Mouse (Mus musculus) midbrain, embryonic 12.5 days (tissue): ENCODE data around the gene Ikzf3. TPM values are rescaled to one million over a fixed set of nuclear protein-coding genes. Genes with fewer than 3 reads are reported as not detected.

ENCODE experiments used
- ATAC-seq: fragments of 200-750 bp; cut with Nextera tagmentation; 2 replicates; pipeline ENCODE4 v1.8.0; 2017; ENCODE audit warnings: low read depth, moderate TSS enrichment, moderate library complexity; ENCODE audit not compliant: low FRiP score
- H3K27ac ChIP-seq: fragments of 300-500 bp; sonication (generic); replicated peaks from 2 replicates; pipeline ENCODE4 v1.5.1; 2016; ENCODE audit warnings: mild to moderate bottlenecking
- H3K27me3 ChIP-seq: fragments of 300-500 bp; sonication (generic); 2 replicates; pipeline ENCODE4 v1.6.1; 2016; ENCODE audit warnings: mild to moderate bottlenecking
- H3K36me3 ChIP-seq: fragments of 300-500 bp; sonication (generic); 2 replicates; pipeline ENCODE4 v1.6.1; 2016
- H3K4me1 ChIP-seq: fragments of 300-500 bp; sonication (generic); 2 replicates; pipeline ENCODE4 v1.6.1; 2016
- H3K4me2 ChIP-seq: fragments of 300-500 bp; sonication (generic); replicated peaks from 2 replicates; pipeline ENCODE4 v1.6.1; 2016; ENCODE audit warnings: mild to moderate bottlenecking, moderate library complexity
- H3K4me3 ChIP-seq: fragments of 300-500 bp; sonication (generic); 2 replicates; pipeline ENCODE4 v1.5.1; 2016; ENCODE audit warnings: mild to moderate bottlenecking
- H3K9ac ChIP-seq: fragments of 300-500 bp; sonication (generic); replicated peaks from 2 replicates; pipeline ENCODE4 v1.6.1; 2016; ENCODE audit warnings: mild to moderate bottlenecking, moderate library complexity
- H3K9me3 ChIP-seq: fragments of 300-500 bp; sonication (generic); 2 replicates; pipeline ENCODE4 v1.6.1; 2016; ENCODE audit warnings: mild to moderate bottlenecking
- WGBS: fragments of 180-500 bp; shearing (Covaris S2); methylation state at CpG from one replicate; pipeline ENCODE4 v1.1.7; 2016; 5-methylcytosine and 5-hydroxymethylcytosine counted together
- polyA plus RNA-seq: library from polyadenylated mRNA; unstranded; fragments of >200 nt; fragmentation: Nextera tagmentation; extraction: Ambion mirVana; gene quantifications from 2 replicates; pipeline ENCODE4 v1.2.1, GENCODE M21; 2016

The Ikzf3 gene
- polyA plus RNA-seq, 1 experiment from 2014 or later: 0.27 TPM

DNA sequence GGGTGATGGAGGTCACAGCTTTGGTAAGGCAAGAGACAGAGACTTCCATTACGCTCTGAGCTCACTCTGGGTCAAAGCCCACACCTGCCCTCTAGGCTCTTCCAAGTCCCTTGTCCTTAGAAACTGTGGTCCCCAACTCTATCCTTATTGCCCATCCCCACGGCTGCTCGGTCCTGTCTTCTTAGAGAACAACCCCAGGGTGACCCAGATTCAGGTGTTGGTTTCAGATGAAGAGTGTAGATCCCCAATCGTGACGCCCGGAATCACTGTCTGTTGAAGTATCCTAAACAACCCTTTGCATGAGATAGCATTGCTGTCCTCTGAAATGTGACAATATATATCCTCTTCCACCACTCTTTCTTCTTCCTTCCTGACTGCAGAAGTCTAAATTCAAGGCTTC lies 83.6 kb downstream of the Ikzf3 start:
- peaks cover 36% of the 10 kb centered on the region for H3K27me3 ChIP-seq
- H3K4me1 ChIP-seq: peaks cover 8% of the 10 kb centered on the region; the same call in 1 of the 2 replicates
- no peak overlapping the region for H3K4me3 ChIP-seq
- no peak overlapping the region for H3K27ac ChIP-seq
- no peak for ATAC-seq
- H3K9ac ChIP-seq: no peak overlapping the region
- 90% methylated on average over 6 of the region's 6 CpGs for WGBS
- H3K4me2 ChIP-seq: no peak overlapping the region
- no peaks in the 10 kb centered on the region for H3K9me3 ChIP-seq
- H3K36me3 ChIP-seq: no peaks in the 10 kb centered on the region

DNA sequence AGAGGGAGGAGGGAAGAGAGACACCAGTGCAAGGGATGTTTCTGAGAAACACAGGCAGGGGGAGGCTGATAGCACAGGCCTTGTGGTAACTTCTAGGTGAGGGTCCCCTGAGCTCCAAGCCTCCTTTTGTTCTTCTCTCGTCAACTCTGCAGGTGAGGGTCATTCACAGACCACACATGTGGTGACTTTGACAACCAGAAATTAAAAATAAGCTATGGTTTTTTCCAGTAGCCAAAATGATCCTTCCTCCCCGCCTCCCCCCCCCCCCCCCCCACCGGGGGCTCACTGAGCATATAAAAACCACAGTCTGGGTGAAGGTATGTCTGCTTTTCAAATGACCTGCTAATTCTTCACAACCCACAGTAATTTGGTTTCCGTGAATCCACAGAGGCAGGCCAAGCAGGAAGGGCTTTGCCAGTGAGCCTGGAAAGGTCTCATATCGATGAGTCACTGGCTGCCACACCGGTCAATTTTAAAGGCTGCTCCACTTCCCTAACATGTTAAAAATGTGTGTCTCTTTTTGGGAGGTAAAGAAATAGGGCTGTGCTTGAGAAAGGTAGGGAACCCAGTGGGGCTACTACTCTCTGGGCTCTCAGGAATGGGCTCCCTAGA lies 84.6 kb downstream of the Ikzf3 start:
- Histone ChIP-seq H3K9ac (no peak overlapping the region), H3K27ac (no peak overlapping the region), H3K4me2 (no peak overlapping the region), H3K4me3 (no peak overlapping the region), H3K9me3 (no peaks in the 10 kb centered on the region), H3K27me3 (peaks cover 40% of the 10 kb centered on the region), H3K36me3 (no peaks in the 10 kb centered on the region), H3K4me1 (peaks cover 12% of the 10 kb centered on the region)
- 54% methylated on average over 6 of the region's 6 CpGs for WGBS
- ATAC-seq: no peak

GRCm38 (mm10) chr11:98459860-98460259 lies 86.0 kb downstream of the Ikzf3 start:
- H3K9me3 ChIP-seq: no peaks in the 10 kb centered on the region
- ATAC-seq: no peak
- H3K4me3 ChIP-seq: no peak overlapping the region
- peaks cover 12% of the 10 kb centered on the region for H3K4me1 ChIP-seq
- no peak overlapping the region for H3K9ac ChIP-seq
- H3K27ac ChIP-seq: no peak overlapping the region
- WGBS: 82% methylated on average over 9 of the region's 9 CpGs
- no peak overlapping the region for H3K4me2 ChIP-seq
- peaks cover 51% of the 10 kb centered on the region for H3K27me3 ChIP-seq
- H3K36me3 ChIP-seq: no peaks in the 10 kb centered on the region

DNA sequence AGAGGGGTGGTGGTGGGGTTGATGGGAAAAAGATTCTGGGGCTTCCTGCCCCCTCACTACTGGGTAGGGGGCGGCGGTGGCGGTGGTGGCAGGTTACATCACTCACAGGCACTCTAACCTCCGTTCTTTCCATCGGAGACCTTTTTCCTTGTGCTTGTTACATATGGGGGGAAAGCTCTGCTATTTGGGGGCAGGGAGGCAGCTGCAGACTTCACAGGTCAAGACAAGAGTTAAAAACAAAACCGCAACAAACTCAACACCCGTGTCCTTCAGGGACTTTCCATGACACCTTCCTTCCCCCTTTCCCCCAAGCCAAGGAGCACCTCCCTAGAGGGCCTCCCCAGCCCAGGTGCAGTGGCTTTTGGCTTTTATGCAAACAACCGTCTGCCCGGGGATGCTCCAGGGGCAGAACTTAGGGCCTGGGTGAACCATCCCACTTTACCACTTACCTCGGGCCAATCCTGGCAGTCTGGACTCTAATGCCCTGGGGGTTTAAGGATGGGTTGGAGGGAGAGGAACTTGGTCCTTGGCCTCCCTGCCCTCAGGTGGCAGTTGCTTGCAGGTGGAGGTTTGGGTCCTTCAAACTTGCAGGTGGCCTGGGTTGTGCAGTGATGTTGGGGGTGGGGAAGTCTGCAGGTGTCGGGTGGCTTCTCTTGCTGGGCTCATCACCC lies 86.6 kb downstream of the Ikzf3 start:
- no peaks in the 10 kb centered on the region for H3K9me3 ChIP-seq
- H3K4me1 ChIP-seq: peaks cover 12% of the 10 kb centered on the region
- no peak overlapping the region for H3K9ac ChIP-seq
- H3K4me3 ChIP-seq: no peak overlapping the region
- no peaks in the 10 kb centered on the region for H3K36me3 ChIP-seq
- H3K4me2 ChIP-seq: no peak overlapping the region
- no peak for ATAC-seq
- H3K27ac ChIP-seq: no peak overlapping the region
- 23% methylated on average over 11 of the region's 11 CpGs for WGBS
- peaks cover 57% of the 10 kb centered on the region for H3K27me3 ChIP-seq

GRCm38 (mm10) chr11:98458121-98458990 lies 87.5 kb downstream of the Ikzf3 start:
- peaks cover 58% of the 10 kb centered on the region for H3K27me3 ChIP-seq
- H3K4me1 ChIP-seq: peaks cover 12% of the 10 kb centered on the region
- H3K4me2 ChIP-seq: peak overlapping the region; percentile 80
- H3K36me3 ChIP-seq: no peaks in the 10 kb centered on the region
- ATAC-seq: peak; percentile 62
- no peaks in the 10 kb centered on the region for H3K9me3 ChIP-seq
- H3K27ac ChIP-seq: no peak overlapping the region
- WGBS: 4% methylated on average over 30 of the region's 30 CpGs
- peak overlapping the region; percentile 60 for H3K4me3 ChIP-seq
- peak overlapping the region; percentile 58 for H3K9ac ChIP-seq

DNA sequence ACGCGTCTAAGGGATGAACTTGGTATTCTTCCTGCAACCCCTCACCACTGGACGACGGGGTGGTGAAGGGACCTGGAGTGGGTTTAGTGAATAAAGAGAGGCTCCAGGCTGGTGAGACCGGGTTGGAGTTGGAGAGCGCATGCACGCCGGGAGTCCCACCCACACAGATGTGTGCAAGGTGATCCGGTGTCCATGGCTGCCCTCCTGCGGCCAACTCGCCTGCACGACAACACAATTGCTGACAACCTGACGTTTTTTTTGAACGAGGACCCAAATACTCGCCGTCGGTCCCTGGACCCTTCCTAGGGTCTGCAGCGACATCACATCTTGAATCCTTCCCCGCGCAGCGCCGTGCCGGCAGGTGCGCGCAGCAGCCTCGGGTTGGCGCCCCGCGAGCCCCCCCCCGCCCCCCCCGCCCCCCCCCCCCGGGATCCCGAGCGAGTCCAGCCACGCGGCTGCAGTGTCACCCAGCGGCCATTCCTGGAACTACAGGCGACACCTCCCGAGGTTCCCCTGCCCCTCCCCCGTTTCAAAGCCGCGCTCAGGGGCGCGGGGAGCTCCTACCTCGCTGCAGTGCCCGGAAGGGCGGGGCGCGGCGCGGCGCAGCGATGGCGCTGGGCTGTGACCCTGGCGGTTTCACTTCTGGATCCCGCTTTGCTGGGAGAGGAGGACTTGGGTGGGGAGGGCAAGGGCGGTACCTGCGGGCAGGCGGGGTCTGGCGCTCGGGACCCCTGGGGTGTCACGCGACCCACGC lies 88.3 kb downstream of the Ikzf3 start:
- Histone ChIP-seq H3K9ac (peak overlapping the region; percentile 58), H3K27me3 (peaks cover 59% of the 10 kb centered on the region), H3K36me3 (no peaks in the 10 kb centered on the region), H3K27ac (peak overlapping the region; percentile 54; the same call in 1 of the 2 replicates), H3K9me3 (no peaks in the 10 kb centered on the region), H3K4me1 (peaks cover 12% of the 10 kb centered on the region), H3K4me3 (peak overlapping the region; percentile 60), H3K4me2 (peak overlapping the region; percentile 80)
- WGBS: under 1% methylated on average over 34 of the region's 64 CpGs
- ATAC-seq: peak; percentile 87

- H3K27me3 ChIP-seq: peaks cover 64% of the 10 kb centered on the region
- no peaks in the 10 kb centered on the region for H3K9me3 ChIP-seq
- peak overlapping the region; percentile 54; the same call in 1 of the 2 replicates for H3K27ac ChIP-seq
- H3K4me1 ChIP-seq: peaks cover 12% of the 10 kb centered on the region
- no peaks in the 10 kb centered on the region for H3K36me3 ChIP-seq
- peak overlapping the region; percentile 58 for H3K9ac ChIP-seq
- WGBS: 29% methylated on average over 9 of the region's 9 CpGs
- H3K4me2 ChIP-seq: peak overlapping the region; percentile 80
- 0 out of 2 replicates have a peak, but pooled peaks have one; percentile 27 for ATAC-seq
- H3K4me3 ChIP-seq: peak overlapping the region; percentile 60
Observed at GRCm38 (mm10) chr11:98456945-98457344, 88.9 kb downstream of the Ikzf3 start.

- Histone ChIP-seq H3K9ac (no peak overlapping the region), H3K9me3 (no peaks in the 10 kb centered on the region), H3K27me3 (peaks cover 64% of the 10 kb centered on the region), H3K36me3 (no peaks in the 10 kb centered on the region), H3K27ac (no peak overlapping the region), H3K4me1 (peaks cover 12% of the 10 kb centered on the region), H3K4me2 (no peak overlapping the region), H3K4me3 (no peak overlapping the region)
- no peak for ATAC-seq
- WGBS: 90% methylated on average over 5 of the region's 5 CpGs
Observed at GRCm38 (mm10) chr11:98456545-98456944, 89.3 kb downstream of the Ikzf3 start.

GRCm38 (mm10) chr11:98455484-98455883 lies 90.3 kb downstream of the Ikzf3 start:
- ATAC-seq: no peak
- WGBS: 90% methylated on average over 4 of the region's 4 CpGs

GRCm38 (mm10) chr11:98449921-98450771 lies 95.7 kb downstream of the Ikzf3 start:
- Histone ChIP-seq H3K27me3 (peaks cover 71% of the 10 kb centered on the region), H3K9ac (no peak overlapping the region), H3K9me3 (no peaks in the 10 kb centered on the region), H3K4me2 (no peak overlapping the region), H3K36me3 (no peaks in the 10 kb centered on the region), H3K27ac (no peak overlapping the region), H3K4me3 (no peak overlapping the region), H3K4me1 (peaks cover 14% of the 10 kb centered on the region; the same call in 1 of the 2 replicates)
- WGBS: 88% methylated on average over 20 of the region's 20 CpGs
- ATAC-seq: no peak

More at GRCm38 (mm10) chr11:98455484-98455883, 90.3 kb downstream of the Ikzf3 start:
- Histone ChIP-seq H3K4me1 (peaks cover 12% of the 10 kb centered on the region), H3K36me3 (no peaks in the 10 kb centered on the region), H3K9me3 (no peaks in the 10 kb centered on the region), H3K27me3 (peaks cover 59% of the 10 kb centered on the region), H3K4me2 (no peak overlapping the region), H3K9ac (no peak overlapping the region), H3K4me3 (no peak overlapping the region), H3K27ac (no peak overlapping the region)

- no peak overlapping the region for H3K27ac ChIP-seq
- WGBS: 87% methylated on average over 3 of the region's 3 CpGs
- no peaks in the 10 kb centered on the region for H3K9me3 ChIP-seq
- H3K4me2 ChIP-seq: no peak overlapping the region
- ATAC-seq: no peak
- H3K9ac ChIP-seq: no peak overlapping the region
- H3K36me3 ChIP-seq: no peaks in the 10 kb centered on the region
- H3K27me3 ChIP-seq: peaks cover 66% of the 10 kb centered on the region
- no peak overlapping the region for H3K4me3 ChIP-seq
- H3K4me1 ChIP-seq: peaks cover 14% of the 10 kb centered on the region; the same call in 1 of the 2 replicates
Observed at GRCm38 (mm10) chr11:98449419-98449818, 96.4 kb downstream of the Ikzf3 start.
